Mouse (Mus musculus) bone marrow, adult 2 months (tissue): Measurements from ENCODE around the gene Rftn1.

Source experiments
- CTCF ChIP-seq: fragments of 200-500 bp; IDR thresholded peaks from 2 replicates; pipeline ENCODE4 v1.5.1; 2011; ENCODE audit warnings: low read length, control low read depth; ENCODE audit not compliant: control insufficient read depth, insufficient read depth
- POLR2A ChIP-seq: fragments of 200-500 bp; IDR thresholded peaks from 2 replicates; pipeline ENCODE4 v1.6.1; 2011; ENCODE audit warnings: low read depth, mild to moderate bottlenecking, control low read depth, low read length, borderline replicate concordance; ENCODE audit not compliant: control insufficient read depth

GRCm38 (mm10) chr17:50093356-50093755 is 97.1 kb downstream of the Rftn1 start:
- TF ChIP-seq POLR2A (no peak), CTCF (no peak)
